9 mouse cellular contexts compared by ENCODE assay signal in the genomic region with DNA sequence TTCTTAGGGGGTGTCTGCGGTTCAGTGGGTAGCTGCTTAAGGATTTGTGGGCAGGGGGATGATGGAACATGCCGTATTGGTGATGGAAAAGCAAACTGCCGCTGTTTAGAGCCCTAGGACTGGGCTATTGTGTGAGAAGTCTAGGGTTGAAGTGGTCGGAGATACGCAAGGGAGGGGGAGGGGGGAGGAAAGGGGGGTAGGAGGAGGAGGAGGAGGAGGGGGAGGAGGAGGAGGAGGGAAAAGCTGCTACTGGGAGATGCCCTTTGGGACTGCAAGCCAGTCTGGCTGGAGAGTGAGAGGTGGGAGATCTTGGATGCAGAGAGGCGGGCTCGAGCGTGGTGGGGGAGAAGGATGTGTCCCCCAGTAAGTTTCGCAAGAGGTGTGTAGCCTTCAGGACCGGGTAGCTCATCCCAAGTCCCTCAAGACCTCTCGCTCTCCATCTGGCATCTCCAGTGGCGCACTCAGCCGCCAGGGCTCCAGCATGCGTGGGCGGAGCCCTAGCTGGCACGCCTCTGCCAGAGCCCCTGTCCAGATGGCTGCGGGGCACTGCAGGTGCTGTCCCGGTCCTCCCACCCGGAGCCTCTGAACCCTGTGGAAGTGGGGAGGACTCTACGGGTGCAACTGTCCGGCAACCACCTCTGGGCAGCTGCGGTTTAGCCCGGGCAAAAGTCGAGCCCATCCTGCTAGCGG. TPM values are rescaled to one million over a fixed set of nuclear protein-coding genes. Genes with fewer than 3 reads are reported as not detected.
A peak's percentile ranks its signal among the peaks of the same experiment; 100 is the strongest.
DNase-seq lines count a peak whose midpoint lies in the region; ATAC-seq and TF ChIP-seq lines count a peak whose summit lies in the region.
"Had no signal": no experiment of that assay in that cellular context is flagged by ENCODE, and none has a peak within 500 bp of the region (broad histone marks: within the 10 kb centered on the region; RNA-seq: fewer than 3 reads in every experiment).

No protein-coding gene starts in this region.

- peak overlapping the region; percentile 72 for H3K27ac ChIP-seq in cortical plate, adult 2 months (ENCODE audit: insufficient read depth, low read length)
- H3K27ac ChIP-seq in kidney, adult 2 months (ENCODE audit: insufficient read depth, low read depth, low read length): no peak overlapping the region
- H3K27ac ChIP-seq in limb, embryonic 13.5 days: no peak overlapping the region
- peak overlapping the region; percentile 95 for H3K27ac ChIP-seq in midbrain, postnatal 0 days (ENCODE audit: low read depth, low read length)

- no peak for TF ChIP-seq CTCF in cortical plate, adult 2 months (IDR thresholded peaks at IDR 0.05; ENCODE audit: extremely low read depth, insufficient read depth, low read length)
- TF ChIP-seq CTCF in kidney, adult 2 months (conservative IDR thresholded peaks at IDR 0.05; ENCODE audit: insufficient read depth, insufficient read length, low read depth, low read length): no peak
- peak; percentile 41 for TF ChIP-seq CTCF in midbrain, postnatal 0 days (IDR thresholded peaks at IDR 0.05)

- no peak for ATAC-seq in CD4-positive, CD25-positive, alpha-beta regulatory T cell, adult 4 months
- ATAC-seq in limb, embryonic 13.5 days (ENCODE audit: low FRiP score, low read depth): 0 out of 2 replicates have a peak, but pooled peaks have one; percentile 14
- ATAC-seq in midbrain, postnatal 0 days (ENCODE audit: low FRiP score): peak; percentile 55

- H3K9me3 ChIP-seq in limb, embryonic 13.5 days: no peaks in the 10 kb centered on the region
- no peaks in the 10 kb centered on the region for H3K9me3 ChIP-seq in midbrain, postnatal 0 days (ENCODE audit: low read length)

- 0 out of 2 replicates have a peak overlapping the region, but pooled peaks have one; percentile 19 for H3K9ac ChIP-seq in limb, embryonic 13.5 days
- peak overlapping the region; percentile 83 for H3K9ac ChIP-seq in midbrain, postnatal 0 days (replicated peaks; ENCODE audit: low read length, poor library complexity, severe bottlenecking)

- H3K4me3 ChIP-seq in cortical plate, adult 2 months (ENCODE audit: insufficient read depth, low read length): peak overlapping the region; percentile 96
- H3K4me3 ChIP-seq in kidney, adult 2 months (ENCODE audit: insufficient read depth, low read depth, low read length): peak overlapping the region; percentile 44
- peak overlapping the region; percentile 44 for H3K4me3 ChIP-seq in limb, embryonic 13.5 days
- peak overlapping the region; percentile 77 for H3K4me3 ChIP-seq in midbrain, postnatal 0 days (ENCODE audit: low read depth, low read length)
- H3K4me3 ChIP-seq: erythroblast, embryonic 14.5 days had no signal

- TF ChIP-seq POLR2A in cortical plate, adult 2 months (IDR thresholded peaks at IDR 0.05; ENCODE audit: extremely low read depth, insufficient read depth, low read length): peak; percentile 34; the same call in 1 of the 2 replicates
- TF ChIP-seq POLR2A in kidney, adult 2 months (IDR thresholded peaks at IDR 0.05; ENCODE audit: low read depth, low read length): no peak

- H3K4me2 ChIP-seq in limb, embryonic 13.5 days (replicated peaks): peak overlapping the region; percentile 91
- H3K4me2 ChIP-seq in midbrain, postnatal 0 days (ENCODE audit: low read depth, low read length, poor library complexity, severe bottlenecking): peak overlapping the region; percentile 55

- no peaks in the 10 kb centered on the region for H3K27me3 ChIP-seq in kidney, adult 2 months (replicated peaks; ENCODE audit: control insufficient read depth, insufficient read depth, low read length)
- peaks cover 41% of the 10 kb centered on the region for H3K27me3 ChIP-seq in limb, embryonic 13.5 days
- no peaks in the 10 kb centered on the region for H3K27me3 ChIP-seq in midbrain, postnatal 0 days (ENCODE audit: insufficient read depth, low read length)

- DNase-seq in CD4-positive, CD25-positive, alpha-beta regulatory T cell, adult 2 months (ENCODE audit: low read depth, low spot score): peak; percentile 12
- DNase-seq in gastrocnemius, postnatal 14 days: peak; percentile 42
- DNase-seq in kidney, adult 2 months: peak; percentile 52
- peak; percentile 83 for DNase-seq in midbrain, postnatal 0 days (ENCODE audit: low spot score)
- DNase-seq in testis, postnatal 14 days (ENCODE audit: low spot score): peak; percentile 56

- H3K4me1 ChIP-seq in cortical plate, adult 2 months (ENCODE audit: control insufficient read depth, insufficient read depth, low read length): no peaks in the 10 kb centered on the region; the same call in 1 of the 2 replicates
- H3K4me1 ChIP-seq in kidney, adult 2 months (ENCODE audit: control insufficient read depth, insufficient read depth, low read length): no peaks in the 10 kb centered on the region
- H3K4me1 ChIP-seq in limb, embryonic 13.5 days: peaks cover 29% of the 10 kb centered on the region
- peaks cover 2% of the 10 kb centered on the region; the same call in 1 of the 2 replicates for H3K4me1 ChIP-seq in midbrain, postnatal 0 days (ENCODE audit: insufficient read depth, low read length)

- WGBS in kidney, adult 2 months: 7% methylated on average over 25 of the region's 25 CpGs
- under 1% methylated on average over 24 of the region's 25 CpGs for WGBS in limb, embryonic 13.5 days
- WGBS in midbrain, postnatal 0 days: 2% methylated on average over 23 of the region's 25 CpGs

- no peaks in the 10 kb centered on the region for H3K36me3 ChIP-seq in kidney, adult 2 months (ENCODE audit: control insufficient read depth, insufficient read depth, low read length)
- H3K36me3 ChIP-seq in limb, embryonic 13.5 days: no peaks in the 10 kb centered on the region
- H3K36me3 ChIP-seq in midbrain, postnatal 0 days (ENCODE audit: insufficient read depth, low read length): no peaks in the 10 kb centered on the region

- intact Hi-C loops in gastrocnemius, postnatal 14 days (cut with DNase I; ENCODE audit: low total_unique reads): no loop called here

RNA-seq across cellular contexts. Expression of a gene that starts 18.2 kb away (rescaled TPM):
- polyA plus RNA-seq in CD4-positive, CD25-positive, alpha-beta regulatory T cell, adult 4 months (2017; shearing (Covaris generic)): not detected
- 82.2 and 83.2 TPM in 2 replicates for polyA plus RNA-seq in cortical plate, adult 2 months (2012; rRNA removed)
- 10 to 100 TPM; 14.5 to 15.5 TPM for total RNA-seq in gastrocnemius, postnatal 14 days (2021)
- 91.4 and 98.1 TPM in 2 replicates for polyA plus RNA-seq in kidney, adult 2 months (2012; rRNA removed)
- 1.7 and 2.6 TPM in 2 replicates for polyA plus RNA-seq in limb, embryonic 13.5 days (2015; fragmentation: Nextera tagmentation; extraction: Ambion mirVana)
- total RNA-seq in midbrain, postnatal 0 days (2014; rRNA removed): 49.3 and 52.2 TPM in 2 replicates
- polyA plus RNA-seq in midbrain, postnatal 0 days (2015; fragmentation: Nextera tagmentation; extraction: Ambion mirVana): 9.4 and 11.9 TPM in 2 replicates

RNA-seq across cellular contexts. Expression of a gene that starts 51.2 kb away (rescaled TPM):
- 10 to 100 TPM; 20.6 to 21.8 TPM for polyA plus RNA-seq in CD4-positive, CD25-positive, alpha-beta regulatory T cell, adult 4 months (2017; shearing (Covaris generic))
- 23.9 and 25.6 TPM in 2 replicates for polyA plus RNA-seq in cortical plate, adult 2 months (2012; rRNA removed)
- 10 to 100 TPM; 22.1 to 24.6 TPM for total RNA-seq in gastrocnemius, postnatal 14 days (2021)
- 22.2 and 23.9 TPM in 2 replicates for polyA plus RNA-seq in kidney, adult 2 months (2012; rRNA removed)
- 31.9 and 35.9 TPM in 2 replicates for polyA plus RNA-seq in limb, embryonic 13.5 days (2015; fragmentation: Nextera tagmentation; extraction: Ambion mirVana)
- 42.3 and 45.3 TPM in 2 replicates for total RNA-seq in midbrain, postnatal 0 days (2014; rRNA removed)
- 16.9 and 17.5 TPM in 2 replicates for polyA plus RNA-seq in midbrain, postnatal 0 days (2015; fragmentation: Nextera tagmentation; extraction: Ambion mirVana)

Comparison
In these comparisons a context has a peak if more than half of its experiments do, and no peak if none do; other contexts are left out.
1. DNase-seq: peak in every context shown above with its lines; median percentile 83 in midbrain, postnatal 0 days; 56 in testis, postnatal 14 days; 52 in kidney, adult 2 months; 42 in gastrocnemius, postnatal 14 days; 12 in CD4-positive, CD25-positive, alpha-beta regulatory T cell, adult 2 months.
2. H3K27ac ChIP-seq: peak in cortical plate, adult 2 months (single experiment) and midbrain, postnatal 0 days (single experiment); none in kidney, adult 2 months (single experiment) and limb, embryonic 13.5 days (single experiment).
3. H3K4me3 ChIP-seq: peak in every context shown above with its lines; median percentile 96 in cortical plate, adult 2 months; 77 in midbrain, postnatal 0 days; 44 in kidney, adult 2 months; 44 in limb, embryonic 13.5 days.